Mouse (Mus musculus) 3T3-L1 (cell line): ENCODE results near the gene 1700024G13Rik.

Experiments used
- DNase-seq: peaks from one replicate; pipeline ENCODE4 v3.0.0-alpha.2; 2015; ENCODE audit warnings: low read depth, low spot score

Gene 1700024G13Rik

DNA sequence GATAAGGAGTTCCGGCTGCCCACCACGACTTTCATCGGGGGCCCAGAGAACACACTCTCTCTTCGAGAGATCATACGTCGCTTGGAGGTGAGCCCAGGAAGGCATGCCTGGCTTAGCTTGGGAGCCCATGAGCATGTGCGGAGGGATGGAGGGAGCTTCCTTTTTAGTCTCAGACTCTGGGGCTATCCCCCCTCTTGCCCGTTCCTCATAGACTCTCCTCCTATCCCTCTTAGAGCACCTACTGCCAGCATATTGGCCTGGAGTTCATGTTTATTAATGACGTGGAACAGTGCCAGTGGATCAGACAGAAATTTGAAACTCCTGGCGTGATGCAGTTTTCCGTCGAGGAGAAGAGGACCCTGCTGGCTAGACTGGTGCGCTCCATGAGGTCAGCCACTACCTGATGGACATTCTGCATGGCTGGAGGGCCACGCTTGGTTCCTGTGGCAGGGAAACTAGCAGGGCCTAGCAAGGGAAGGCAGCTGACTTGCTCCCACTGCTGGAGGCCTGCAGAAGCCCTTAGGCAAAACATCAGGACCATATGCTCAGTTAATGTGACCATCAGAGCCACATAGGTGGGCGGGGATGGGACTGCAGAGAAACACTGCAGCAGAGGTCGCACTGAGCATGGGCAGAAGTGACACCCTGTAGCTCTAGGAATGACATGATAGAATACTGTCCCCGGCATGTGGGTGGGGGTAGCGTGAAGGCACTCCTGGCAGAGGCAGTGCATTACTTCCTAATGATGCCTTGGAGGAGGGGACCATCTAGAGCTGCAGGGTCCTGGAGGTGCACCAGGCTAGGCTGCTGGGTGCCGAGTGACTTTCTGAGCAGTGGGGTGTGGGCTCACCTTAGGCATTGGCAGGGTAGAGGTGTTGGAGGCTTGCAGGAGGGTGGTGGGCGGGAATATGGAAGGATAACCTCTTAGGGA, 55.4 kb downstream of the 1700024G13Rik start:
- DNase-seq: no peak

DNA sequence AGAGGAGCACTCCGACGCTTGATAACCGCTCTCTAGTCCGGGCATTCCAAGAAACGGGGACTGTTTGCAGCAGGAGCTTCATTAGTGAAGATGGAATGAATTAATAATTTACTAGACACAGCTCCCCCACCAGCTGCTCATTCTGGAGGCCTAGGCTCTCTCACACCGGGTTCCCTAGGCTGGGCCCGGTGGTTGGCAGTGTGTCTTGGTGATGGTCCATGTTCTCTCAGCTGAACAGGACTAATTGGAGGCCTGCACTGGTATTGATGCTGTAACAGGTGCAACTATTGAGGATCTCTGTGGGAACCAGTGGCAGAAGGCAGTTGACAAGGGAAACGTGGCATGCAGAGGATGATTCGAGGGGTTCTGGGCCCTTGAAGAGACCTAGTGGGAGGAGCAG, 60.8 kb downstream of the 1700024G13Rik start:
- no peak for DNase-seq
